Mouse (Mus musculus) C2C12 (cell line): ENCODE results near the gene Saxo1.

Experiments used
- CTCF ChIP-seq: IDR thresholded peaks from one replicate; pipeline ENCODE4 v1.5.1; 2011; ENCODE audit not compliant: control insufficient read depth, insufficient read depth, insufficient read length
- MYOD1 ChIP-seq: IDR thresholded peaks from one replicate; pipeline ENCODE4 v1.6.1; 2011; ENCODE audit warnings: low read depth; ENCODE audit not compliant: control insufficient read depth, insufficient read length
- MYOG ChIP-seq: IDR thresholded peaks from one replicate; pipeline ENCODE4 v1.6.1; 2011; ENCODE audit not compliant: control insufficient read depth, insufficient read length; ENCODE audit errors: extremely low read depth
- USF1 ChIP-seq: IDR thresholded peaks from one replicate; pipeline ENCODE4 v1.6.1; 2011; ENCODE audit warnings: low read depth, mild to moderate bottlenecking, control low read depth, moderate library complexity

DNA sequence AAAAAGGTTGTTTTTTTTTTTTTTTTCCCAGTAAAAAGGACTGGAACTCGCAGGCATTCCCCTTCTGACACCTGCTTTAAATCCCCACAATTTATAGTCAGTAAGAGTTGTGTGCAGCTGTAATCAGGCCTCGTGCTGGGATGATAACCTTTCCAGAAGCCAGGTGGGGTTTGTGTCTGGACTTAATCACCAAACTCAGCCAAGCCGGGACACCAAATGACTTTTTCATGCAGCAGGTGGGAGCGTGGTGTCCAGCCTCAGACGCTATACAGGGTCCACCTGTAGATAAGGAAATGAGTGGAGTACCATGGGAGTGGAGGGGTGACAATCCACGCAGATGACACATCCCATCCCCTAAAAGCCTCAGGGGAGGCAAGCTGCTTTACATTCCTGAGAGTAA lies 73.1 kb downstream of the Saxo1 start:
- TF ChIP-seq MYOG (no peak), CTCF (no peak), USF1 (no peak), MYOD1 (no peak)
